Mouse (Mus musculus): ENCODE measurements around the gene Taar6.
A peak's percentile ranks its signal among the peaks of the same experiment; 100 is the strongest.

The Taar6 gene

DNA sequence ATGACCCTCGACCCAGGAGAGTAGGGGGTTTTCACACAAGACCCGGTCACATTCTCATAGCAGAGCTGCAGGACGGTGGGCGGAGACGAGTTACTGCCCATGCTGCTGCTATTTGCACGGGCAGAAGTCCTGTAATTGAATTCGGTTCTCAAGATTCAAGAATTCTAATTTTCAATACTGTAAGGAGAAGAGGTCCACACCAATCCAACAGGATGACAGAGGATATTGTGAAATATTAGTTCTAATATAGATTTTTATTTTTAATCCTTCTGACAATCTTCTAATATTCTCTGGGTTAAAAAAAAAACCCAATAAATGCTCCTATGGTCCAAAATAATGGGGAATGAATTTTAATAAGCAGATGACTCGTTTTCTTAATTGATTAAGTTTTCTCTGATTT is at the start of gene Taar6:
TSS of gene Taar6 (minus strand) at position 101 of the 400 bp plus-strand sequence.
- no peak for DNase-seq (ENCODE audit: low spot score in 2 of 2)

DNA sequence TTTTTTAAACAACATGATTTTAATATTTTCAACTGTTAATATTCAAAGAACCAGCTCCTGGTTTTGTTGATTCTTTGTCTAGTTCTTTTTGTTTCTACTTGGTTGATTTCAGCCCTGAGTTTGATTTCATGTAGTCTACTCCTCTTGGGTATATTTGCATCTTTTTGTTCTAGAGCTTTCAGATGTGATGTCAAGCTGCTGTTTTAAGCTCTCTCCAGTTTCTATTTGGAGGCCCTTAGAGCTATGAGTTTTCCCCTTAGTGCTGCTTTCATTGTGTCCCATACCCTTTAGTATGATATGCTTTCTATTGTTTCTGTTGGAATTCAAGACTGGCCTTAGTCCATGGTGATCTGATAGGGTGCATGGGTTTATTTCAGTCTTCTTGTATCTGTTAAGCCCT is 45.9 kb upstream of the Taar6 start:
- no peak for DNase-seq (ENCODE audit: low spot score in 2 of 2)

- DNase-seq (ENCODE audit: low spot score in 2 of 2), result no peak
These were observed 41.5 kb upstream of the Taar6 start, which contains the start of gene Taar7d for GRCm38 (mm10) chr10:24026922-24027321. TSS of gene Taar7d (plus strand) at chr10:24027222.

GRCm38 (mm10) chr10:24008143-24008542 is 22.7 kb upstream of the Taar6 start:
- no peak for DNase-seq (ENCODE audit: low spot score in 2 of 2)

DNA sequence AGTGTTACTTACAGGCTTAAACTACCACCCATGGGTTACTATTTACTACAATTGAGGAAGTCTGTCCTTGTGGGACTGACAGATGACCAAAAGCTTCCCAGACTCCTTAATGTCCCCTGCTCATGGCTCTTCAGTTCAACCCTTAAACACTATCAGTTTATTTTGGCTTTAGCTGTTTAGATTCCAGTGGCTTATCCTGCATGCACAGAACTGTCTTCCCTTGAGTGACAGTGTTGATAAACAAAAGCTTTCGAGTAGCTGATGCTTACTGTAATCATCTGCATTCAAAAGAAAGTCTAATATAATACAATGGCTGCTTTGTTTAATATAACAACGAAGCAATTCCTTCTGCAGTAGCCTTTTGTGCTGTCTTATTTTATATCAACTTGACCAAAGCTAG is 21.6 kb upstream of the Taar6 start:
- no peak for DNase-seq (ENCODE audit: low spot score in 2 of 2)

- DNase-seq (ENCODE audit: low spot score in 2 of 2), result no peak
These were observed 21.0 kb upstream of the Taar6 start for GRCm38 (mm10) chr10:24006442-24006841.

- no peak for DNase-seq (ENCODE audit: low spot score in 2 of 2)
These were observed 14.2 kb upstream of the Taar6 start, which contains the start of gene Taar7b for GRCm38 (mm10) chr10:23999639-24000038. TSS of gene Taar7b (plus strand) at chr10:23999939.

GRCm38 (mm10) chr10:23993381-23993780 is 7.9 kb upstream of the Taar6 start, which contains the start of gene Taar7a:
TSS of gene Taar7a (minus strand) at chr10:23993481.
- DNase-seq (ENCODE audit: low spot score in 2 of 2), result no peak

- DNase-seq (ENCODE audit: low spot score in 2 of 2), result no peak
These were observed 973 bp upstream of the Taar6 start for GRCm38 (mm10) chr10:23986419-23986818.

GRCm38 (mm10) chr10:23978901-23979705 is 6.3 kb downstream of the Taar6 start:
- DNase-seq (ENCODE audit: low spot score in 2 of 2), result peak; percentile 31 to 47

GRCm38 (mm10) chr10:23977958-23978357 is 7.5 kb downstream of the Taar6 start:
- DNase-seq (ENCODE audit: low spot score in 2 of 2), result no peak

DNA sequence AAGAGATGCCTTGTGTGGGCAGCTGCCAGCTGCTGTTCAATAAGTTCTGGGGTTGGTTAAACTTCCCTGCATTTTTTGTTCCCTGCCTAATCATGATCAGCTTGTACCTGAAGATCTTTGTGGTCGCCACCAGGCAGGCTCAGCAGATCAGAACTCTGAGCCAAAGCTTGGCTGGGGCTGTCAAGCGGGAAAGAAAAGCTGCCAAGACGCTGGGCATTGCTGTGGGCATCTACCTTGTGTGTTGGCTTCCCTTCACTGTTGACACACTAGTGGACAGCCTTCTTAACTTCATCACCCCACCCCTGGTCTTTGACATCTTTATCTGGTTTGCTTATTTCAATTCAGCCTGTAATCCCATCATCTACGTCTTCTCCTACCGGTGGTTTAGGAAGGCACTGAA is 14.2 kb downstream of the Taar6 start:
- no peak for DNase-seq (ENCODE audit: low spot score in 2 of 2)

DNA sequence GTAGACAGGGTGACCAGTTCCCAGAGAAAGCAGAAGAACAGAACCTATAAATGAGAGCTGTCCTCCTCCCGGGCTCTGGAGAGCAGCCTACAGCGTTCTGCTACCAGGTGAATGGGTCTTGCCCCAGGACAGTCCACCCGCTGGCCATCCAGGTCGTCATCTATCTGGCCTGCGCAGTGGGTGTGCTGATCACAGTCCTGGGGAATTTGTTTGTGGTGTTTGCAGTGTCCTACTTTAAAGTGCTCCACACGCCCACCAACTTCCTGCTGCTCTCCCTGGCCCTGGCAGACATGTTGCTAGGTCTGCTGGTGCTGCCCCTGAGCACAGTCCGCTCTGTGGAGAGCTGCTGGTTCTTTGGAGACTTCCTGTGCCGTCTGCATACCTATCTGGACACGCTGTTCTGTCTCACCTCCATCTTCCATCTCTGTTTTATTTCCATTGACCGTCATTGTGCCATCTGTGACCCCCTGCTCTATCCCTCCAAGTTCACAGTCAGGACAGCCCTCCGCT is 14.7 kb downstream of the Taar6 start, which contains the start of gene Taar5:
TSS of gene Taar5 (plus strand) at position 51 of the 510 bp plus-strand sequence.
- DNase-seq (ENCODE audit: low spot score in 2 of 2), result no peak

DNA sequence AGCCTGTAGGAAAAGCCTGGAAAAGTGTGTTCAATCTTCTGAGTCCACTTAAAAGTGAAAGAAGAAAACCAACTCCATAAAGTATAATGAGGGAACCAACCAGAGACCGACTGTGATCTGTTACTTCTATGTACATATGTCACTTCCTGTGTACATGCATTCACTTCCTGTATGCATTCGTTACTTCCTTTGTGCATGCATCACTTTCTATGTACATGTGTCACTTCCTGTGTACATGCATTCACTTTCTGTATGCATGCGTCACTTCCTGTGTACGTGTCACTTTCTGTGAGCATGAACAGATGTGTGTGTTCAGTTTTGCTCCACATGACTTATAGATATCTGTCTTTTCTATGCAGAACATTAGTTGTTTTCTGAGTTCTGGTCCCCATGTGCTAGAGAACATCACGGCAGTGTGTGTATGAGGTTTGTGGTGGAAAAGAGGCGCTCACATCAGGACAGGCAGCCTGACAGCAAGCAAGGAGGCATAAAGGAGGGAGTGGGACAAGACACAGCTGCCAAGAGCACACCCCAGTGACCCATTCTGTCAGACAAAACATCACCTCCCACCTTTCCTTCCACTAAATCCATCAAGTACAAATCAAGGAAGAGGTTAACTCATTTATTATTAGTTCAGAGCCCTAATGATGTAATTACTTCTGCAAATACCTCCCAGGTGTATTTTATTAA is 20.4 kb downstream of the Taar6 start:
- DNase-seq (ENCODE audit: low spot score in 2 of 2), result no peak

- DNase-seq (ENCODE audit: low spot score in 2 of 2), result no peak
These were observed 22.0 kb downstream of the Taar6 start for GRCm38 (mm10) chr10:23963444-23963843.

- DNase-seq (ENCODE audit: low spot score in 2 of 2), result no peak
These were observed 25.0 kb downstream of the Taar6 start, which contains the start of gene Taar4 for GRCm38 (mm10) chr10:23960444-23960915. TSS of gene Taar4 (plus strand) at chr10:23960494.

- DNase-seq (ENCODE audit: low spot score in 2 of 2), result no peak
These were observed 26.4 kb downstream of the Taar6 start for GRCm38 (mm10) chr10:23959071-23959470.

DNA sequence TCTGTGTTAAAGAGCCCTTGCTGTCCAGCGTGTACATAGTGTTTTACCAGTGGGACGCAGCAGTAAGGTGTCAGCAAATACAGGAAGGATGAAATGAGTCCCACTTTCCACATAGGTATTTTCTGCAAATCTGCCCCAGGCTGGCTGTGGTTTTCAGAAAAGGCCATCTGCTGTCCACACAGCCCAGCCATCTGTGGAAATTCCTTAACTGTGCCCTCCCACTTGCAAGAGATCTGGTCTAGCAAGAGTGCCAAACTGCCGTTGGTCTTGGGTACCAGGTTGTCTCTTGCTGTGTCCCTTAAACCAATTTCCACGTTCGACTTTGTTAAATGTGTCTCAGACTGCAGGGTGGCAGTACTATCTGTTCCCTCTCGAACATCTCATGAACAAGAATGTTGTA is 33.7 kb downstream of the Taar6 start:
- no peak for DNase-seq (ENCODE audit: low spot score in 2 of 2)

DNA sequence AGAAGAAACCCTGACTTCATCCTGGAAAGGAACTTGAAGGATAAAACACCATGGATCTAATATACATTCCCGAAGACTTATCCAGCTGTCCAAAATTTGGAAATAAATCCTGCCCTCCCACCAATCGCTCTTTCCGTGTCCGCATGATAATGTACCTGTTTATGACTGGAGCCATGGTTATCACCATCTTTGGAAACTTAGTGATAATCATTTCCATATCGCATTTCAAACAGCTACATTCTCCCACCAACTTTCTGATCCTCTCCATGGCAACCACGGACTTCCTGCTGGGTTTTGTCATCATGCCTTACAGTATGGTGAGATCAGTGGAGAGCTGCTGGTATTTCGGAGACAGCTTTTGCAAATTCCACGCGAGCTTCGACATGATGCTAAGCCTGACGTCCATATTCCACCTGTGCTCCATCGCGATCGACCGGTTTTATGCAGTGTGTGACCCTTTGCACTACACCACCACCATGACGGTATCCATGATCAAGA is 35.9 kb downstream of the Taar6 start, which contains the start of gene Taar3:
TSS of gene Taar3 (plus strand) at position 51 of the 498 bp plus-strand sequence.
- no peak for DNase-seq (ENCODE audit: low spot score in 2 of 2)

GRCm38 (mm10) chr10:23948026-23948425 is 37.4 kb downstream of the Taar6 start:
- no peak for DNase-seq (ENCODE audit: low spot score in 2 of 2)

- no peak for DNase-seq (ENCODE audit: low spot score in 2 of 2)
These were observed 43.0 kb downstream of the Taar6 start for GRCm38 (mm10) chr10:23942465-23942864.

DNA sequence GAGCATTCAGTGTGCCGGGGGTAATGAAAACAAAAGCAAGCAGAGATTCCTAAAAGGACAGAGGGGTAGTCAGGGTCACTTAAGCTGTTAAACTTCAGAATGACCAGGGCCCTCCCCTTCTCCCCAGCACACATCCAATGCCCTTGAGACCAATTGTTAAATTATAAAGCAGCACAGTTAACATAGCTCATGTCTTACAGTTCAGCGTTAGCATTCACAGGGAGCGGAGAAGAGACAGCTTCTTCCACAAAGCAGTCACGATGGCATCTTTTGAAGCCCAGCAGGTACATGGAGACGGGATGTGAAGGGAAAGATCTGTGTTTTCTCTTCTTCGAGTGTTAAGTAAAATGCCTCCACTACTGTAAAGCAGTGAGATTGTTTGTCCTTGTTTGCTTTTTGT is 47.1 kb downstream of the Taar6 start, which contains the start of gene Taar2:
TSS of gene Taar2 (plus strand) at position 261 of the 400 bp plus-strand sequence.
- DNase-seq (ENCODE audit: low spot score in 2 of 2), result no peak
